Mouse (Mus musculus): ENCODE measurements around the gene Tacc3. TPM values are rescaled to one million over a fixed set of nuclear protein-coding genes. Genes with fewer than 3 reads are reported as not detected.

Gene Tacc3
- 6.6 and 8.1 TPM in 2 replicates for polyA plus RNA-seq (2012; rRNA removed; ENCODE audit: low replicate concordance)

DNA sequence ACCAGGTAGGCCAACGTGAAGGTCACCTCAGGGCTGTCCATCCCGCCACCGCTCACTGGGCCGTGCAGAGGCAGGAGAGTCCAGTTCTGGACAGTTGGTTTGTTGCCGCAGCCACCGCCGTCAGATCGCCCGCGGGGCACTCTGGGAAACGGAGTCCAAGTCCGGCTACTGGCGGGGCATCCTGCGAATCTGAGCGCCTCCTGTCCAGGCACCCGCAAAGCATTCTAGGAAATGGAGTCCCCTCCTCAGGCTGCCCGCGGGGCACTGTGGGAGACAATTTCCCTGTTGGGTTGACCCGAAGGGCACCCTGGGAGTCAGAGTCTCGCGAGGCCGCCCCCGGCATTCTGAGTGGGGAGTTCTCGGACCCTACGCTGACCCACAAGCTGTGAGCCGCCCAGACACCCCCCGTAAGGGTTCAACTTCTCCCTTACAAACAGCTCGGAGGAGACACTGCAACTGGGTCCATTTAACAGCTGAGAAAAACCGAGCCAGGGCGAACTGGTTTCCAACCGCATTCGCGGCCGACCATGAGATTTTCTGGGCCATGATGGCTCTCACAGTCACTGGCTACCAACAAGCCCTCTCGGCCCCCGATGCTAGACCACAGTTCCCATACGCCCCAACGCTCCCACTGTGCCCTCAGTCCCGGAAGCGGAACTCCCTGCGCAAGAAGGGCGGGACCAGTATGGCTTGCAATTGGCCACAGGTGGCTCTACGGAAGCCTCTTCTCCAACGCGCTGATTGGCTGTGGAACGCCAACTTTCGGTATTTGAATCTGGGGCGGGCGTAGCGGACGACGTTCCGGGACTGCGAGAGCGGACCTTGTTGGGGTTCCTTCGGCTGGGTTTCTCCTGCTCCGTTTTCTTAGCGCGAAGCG lies at the start of gene Tacc3, which contains the start of gene Tmem129:
Gene Tacc3 (plus strand): TSS at position 342 of the 877 bp plus-strand sequence.
Gene Tmem129 (minus strand): TSS at position 630 of the 877 bp plus-strand sequence.

DNA sequence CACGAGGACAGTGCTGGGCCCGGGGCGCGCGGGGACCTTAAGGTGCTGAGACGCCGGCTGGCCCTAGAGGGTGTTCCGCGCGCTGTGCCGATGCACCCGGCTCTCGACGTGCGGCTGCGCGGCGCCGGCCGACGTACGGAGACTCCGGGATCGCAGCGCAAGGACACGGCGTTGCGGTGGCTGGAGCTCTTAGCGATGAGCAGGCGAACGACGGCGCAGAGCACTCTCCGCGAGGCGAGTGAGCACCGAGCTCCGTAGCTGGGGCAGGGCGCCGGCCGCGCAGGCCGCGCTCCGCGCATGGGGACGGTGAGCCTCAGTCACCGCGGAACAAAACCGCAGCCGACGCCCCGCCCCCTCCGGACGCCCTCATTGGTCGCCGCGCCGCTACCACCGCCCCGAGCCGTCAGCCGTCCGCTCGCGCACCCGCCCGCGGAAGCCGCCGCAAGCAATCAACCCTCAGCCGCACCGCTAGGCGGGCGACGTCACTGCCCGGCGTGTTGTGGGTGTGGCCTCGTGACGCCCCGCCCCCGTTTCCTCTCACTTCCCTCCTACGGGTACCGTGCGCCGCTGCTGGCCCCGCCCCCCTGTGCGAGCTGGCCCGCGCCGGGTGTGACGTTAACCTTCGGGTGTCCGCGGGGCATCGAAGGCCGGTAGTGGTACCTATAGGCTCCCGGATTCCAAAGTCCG lies 28.5 kb upstream of the Tacc3 start, which contains the start of the genes Fam53a and Gm9903:
Gene Fam53a (minus strand): TSS at position 335 of the 687 bp plus-strand sequence.
Gene Gm9903 (plus strand): TSS at position 625 of the 687 bp plus-strand sequence.

DNA sequence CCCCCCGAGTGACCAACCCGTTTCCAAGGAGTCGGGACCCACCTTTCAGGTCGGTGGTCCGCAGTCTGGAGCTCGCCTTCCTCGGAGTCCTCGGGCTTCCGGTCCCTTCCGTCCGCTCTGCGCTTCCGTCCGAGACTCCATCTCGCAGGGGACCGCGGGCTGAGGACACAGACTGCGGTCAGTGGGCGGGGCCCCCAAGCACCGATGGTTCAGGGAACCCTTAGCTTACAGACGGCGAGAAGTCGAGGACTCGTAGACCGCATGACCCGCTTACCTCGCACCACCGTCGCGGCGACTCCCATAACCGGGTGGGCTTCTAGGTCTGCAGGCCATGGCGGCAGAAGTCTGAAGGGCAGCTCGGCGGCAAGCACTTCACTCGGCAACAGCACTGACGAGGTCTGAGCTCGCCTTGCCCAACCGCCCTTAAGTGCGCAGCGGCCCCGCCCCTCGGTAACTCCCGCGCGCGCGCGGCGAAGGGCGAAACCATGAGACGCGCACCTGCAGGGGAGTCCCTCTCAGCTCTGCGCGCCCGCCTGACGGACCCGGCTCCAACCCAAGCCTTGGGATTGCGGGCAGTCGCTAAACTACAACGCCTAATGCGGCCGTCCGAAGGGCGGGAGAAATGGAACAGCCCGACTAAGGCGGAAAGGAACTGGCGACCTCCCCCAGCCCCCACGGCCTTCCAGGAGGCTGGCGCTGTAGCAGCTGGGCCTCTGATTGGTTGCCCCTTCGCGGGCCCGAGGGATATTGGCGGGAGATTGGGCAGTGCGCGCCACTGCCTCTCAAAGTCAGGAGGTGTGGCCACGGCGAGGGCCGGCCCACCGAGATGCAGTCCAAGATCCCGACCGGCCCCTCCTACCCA lies 5.8 kb upstream of the Tacc3 start, which contains the start of gene Slbp:
Gene Slbp (minus strand): TSS at position 654 of the 862 bp plus-strand sequence.

DNA sequence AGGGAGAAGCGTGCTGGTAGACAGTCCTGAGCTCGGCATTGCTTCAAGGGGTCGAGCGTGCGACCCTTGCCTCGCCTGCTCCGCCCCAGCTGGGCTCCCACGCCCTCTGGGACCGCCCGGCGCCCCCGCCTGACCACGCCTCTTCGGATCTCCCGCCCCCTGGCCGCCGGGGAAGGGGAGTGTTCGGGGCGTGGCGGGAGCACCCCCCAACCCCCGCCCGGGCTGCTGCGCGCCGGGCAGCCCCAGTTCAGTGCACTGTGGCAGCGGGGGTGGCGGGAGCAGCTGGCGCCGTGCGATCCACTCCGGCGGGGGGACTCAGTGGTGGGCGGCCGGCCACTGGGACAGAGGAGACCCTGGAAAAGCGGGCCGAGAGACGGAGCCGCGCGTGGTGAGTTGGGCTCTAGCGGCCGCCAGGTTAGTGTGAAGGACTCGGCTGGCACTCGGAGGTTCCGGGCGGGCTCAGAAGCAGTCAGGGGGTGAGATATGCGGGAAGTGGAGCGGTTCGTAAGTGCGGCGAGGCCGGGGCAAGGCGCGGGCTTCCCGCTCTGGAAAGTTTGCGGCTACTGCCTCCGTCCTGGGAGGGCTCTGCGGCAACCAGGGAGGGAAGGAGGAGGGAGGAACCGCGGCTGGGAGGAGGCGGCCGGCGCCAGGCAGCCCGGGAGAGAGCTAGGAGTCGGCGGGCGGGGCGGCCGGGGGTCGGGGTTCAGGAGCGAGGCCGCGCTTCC lies 63.8 kb downstream of the Tacc3 start, which contains the start of gene Fgfr3:
Gene Fgfr3 (plus strand): TSS at position 134 of the 725 bp plus-strand sequence.

Other genes starting within 250 kb of the Tacc3 start
- not detected in 2 replicates for gene Nkx1-1, start 224.2 kb upstream of the Tacc3 start, polyA plus RNA-seq (2012; rRNA removed; ENCODE audit: low replicate concordance)
- 33.5 and 82.9 TPM in 2 replicates for gene Fam53a, start 28.5 kb upstream of the Tacc3 start, polyA plus RNA-seq (2012; rRNA removed; ENCODE audit: low replicate concordance)
- gene Gm9903, start 28.2 kb upstream of the Tacc3 start, polyA plus RNA-seq (2012; rRNA removed; ENCODE audit: low replicate concordance), result 0.60 and 1.2 TPM in 2 replicates
- gene Slbp, start 5.6 kb upstream of the Tacc3 start, polyA plus RNA-seq (2012; rRNA removed; ENCODE audit: low replicate concordance), result 14.3 and 34.2 TPM in 2 replicates
- gene Tmem129, start 288 bp downstream of the Tacc3 start, polyA plus RNA-seq (2012; rRNA removed; ENCODE audit: low replicate concordance), result 53.6 and 56.6 TPM in 2 replicates
- gene Fgfr3, start 63.5 kb downstream of the Tacc3 start, polyA plus RNA-seq (2012; rRNA removed; ENCODE audit: low replicate concordance), result 12.9 and 16.2 TPM in 2 replicates
- 61.6 and 71.6 TPM in 2 replicates for gene Letm1, start 124.7 kb downstream of the Tacc3 start, polyA plus RNA-seq (2012; rRNA removed; ENCODE audit: low replicate concordance)
- 3.9 and 8.5 TPM in 2 replicates for gene Nsd2, start 162.6 kb downstream of the Tacc3 start, polyA plus RNA-seq (2012; rRNA removed; ENCODE audit: low replicate concordance)

Data from mammary gland, adult 2 months (tissue).